Mouse (Mus musculus) midbrain, embryonic 13.5 days (tissue): ENCODE results near the gene Vsx2. TPM values are rescaled to one million over a fixed set of nuclear protein-coding genes. Genes with fewer than 3 reads are reported as not detected.

Experiments
- ATAC-seq: fragments of 200-750 bp; cut with Nextera tagmentation; 2 replicates; pipeline ENCODE4 v1.8.0; 2017; ENCODE audit warnings: mild to moderate bottlenecking, moderate TSS enrichment, moderate library complexity
- H3K27ac ChIP-seq: fragments of 300-500 bp; sonication (generic); 2 replicates; pipeline ENCODE4 v1.5.1; 2015; ENCODE audit warnings: inconsistent platforms, mild to moderate bottlenecking, moderate library complexity
- H3K27me3 ChIP-seq: fragments of 300-500 bp; sonication (generic); 2 replicates; pipeline ENCODE4 v1.6.1; 2015; ENCODE audit warnings: mild to moderate bottlenecking, inconsistent platforms
- H3K36me3 ChIP-seq: fragments of 300-500 bp; sonication (generic); 2 replicates; pipeline ENCODE4 v1.6.1; 2015; ENCODE audit warnings: mild to moderate bottlenecking, inconsistent platforms
- H3K4me1 ChIP-seq: fragments of 300-500 bp; sonication (generic); replicated peaks from 2 replicates; pipeline ENCODE4 v1.6.1; 2015; ENCODE audit warnings: inconsistent platforms
- H3K4me2 ChIP-seq: fragments of 300-500 bp; sonication (generic); replicated peaks from 2 replicates; pipeline ENCODE4 v1.6.1; 2015; ENCODE audit warnings: moderate library complexity, mild to moderate bottlenecking, inconsistent platforms
- H3K4me3 ChIP-seq: fragments of 300-500 bp; sonication (generic); replicated peaks from 2 replicates; pipeline ENCODE4 v1.5.1; 2015; ENCODE audit warnings: mild to moderate bottlenecking, inconsistent platforms
- H3K9ac ChIP-seq: fragments of 300-500 bp; sonication (generic); replicated peaks from 2 replicates; pipeline ENCODE4 v1.6.1; 2015; ENCODE audit warnings: mild to moderate bottlenecking, inconsistent platforms
- H3K9me3 ChIP-seq: fragments of 300-500 bp; sonication (generic); 2 replicates; pipeline ENCODE4 v1.6.1; 2016; ENCODE audit warnings: mild to moderate bottlenecking, inconsistent platforms
- WGBS: fragments of 180-500 bp; shearing (Covaris S2); methylation state at CpG from one replicate; pipeline ENCODE4 v1.1.7; 2015; 5-methylcytosine and 5-hydroxymethylcytosine counted together
- polyA plus RNA-seq: library from polyadenylated mRNA; unstranded; fragments of >200 nt; fragmentation: Nextera tagmentation; extraction: Ambion mirVana; gene quantifications from 2 replicates; pipeline ENCODE4 v1.2.1, GENCODE M21; 2015

The Vsx2 gene
- polyA plus RNA-seq, 1 experiment from 2014 or later: 3.0 TPM

DNA sequence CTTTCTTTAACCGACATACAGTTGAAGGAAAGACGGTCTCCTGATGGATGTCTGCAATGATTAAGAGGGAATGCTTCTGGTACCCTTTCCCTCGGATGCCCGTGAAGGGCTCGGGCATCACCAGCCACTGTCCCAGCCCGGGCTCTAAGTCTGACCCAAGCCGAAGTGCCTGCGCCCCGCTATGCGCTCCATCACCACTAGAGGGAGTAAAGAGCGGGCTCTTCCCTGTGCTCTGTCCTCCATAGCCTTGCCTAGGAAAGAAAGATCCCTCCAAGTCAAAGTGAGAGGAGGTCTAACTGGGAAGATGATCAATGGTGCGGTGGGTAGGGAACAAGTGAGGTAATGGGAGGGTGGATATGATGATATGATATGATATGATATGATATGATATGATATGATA is 23.5 kb upstream of the Vsx2 start:
- no peak overlapping the region for H3K4me2 ChIP-seq
- H3K4me1 ChIP-seq: peaks cover 9% of the 10 kb centered on the region; the same call in 1 of the 2 replicates
- H3K27ac ChIP-seq: no peak overlapping the region
- peak; percentile 90 for ATAC-seq
- no peak overlapping the region for H3K9ac ChIP-seq
- WGBS: 5% methylated on average over 12 of the region's 12 CpGs
- H3K36me3 ChIP-seq: no peaks in the 10 kb centered on the region
- no peaks in the 10 kb centered on the region for H3K9me3 ChIP-seq
- peaks cover 12% of the 10 kb centered on the region; the same call in 1 of the 2 replicates for H3K27me3 ChIP-seq
- no peak overlapping the region for H3K4me3 ChIP-seq

DNA sequence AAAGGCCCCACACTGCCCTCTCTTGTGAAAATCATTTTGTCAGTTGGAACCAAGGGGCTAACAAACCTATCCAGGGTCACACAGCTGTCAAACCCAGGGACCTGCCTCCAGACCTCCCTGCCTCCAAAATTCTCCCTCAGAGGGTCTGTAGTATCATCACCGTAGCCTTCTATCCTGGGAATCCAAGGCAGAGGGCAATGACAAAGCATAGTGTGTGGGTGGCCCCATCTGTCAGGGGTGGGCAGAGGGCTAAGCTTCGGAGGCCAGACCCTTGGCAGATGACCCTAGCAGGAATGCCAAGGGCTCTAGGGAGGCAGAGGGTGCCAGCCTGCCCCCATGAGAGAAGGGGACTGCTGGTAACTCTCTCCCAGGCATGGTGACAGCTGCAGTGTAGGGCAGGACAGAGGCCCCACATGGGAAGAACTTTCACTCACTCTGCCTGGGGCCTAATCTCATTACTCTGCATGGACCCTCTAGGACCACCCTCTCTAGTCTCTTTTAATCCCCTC is 22.9 kb upstream of the Vsx2 start:
- no peak overlapping the region for H3K9ac ChIP-seq
- 0 out of 2 replicates have a peak, but pooled peaks have one; percentile 37 for ATAC-seq
- H3K27me3 ChIP-seq: peaks cover 11% of the 10 kb centered on the region; the same call in 1 of the 2 replicates
- H3K4me1 ChIP-seq: peaks cover 9% of the 10 kb centered on the region; the same call in 1 of the 2 replicates
- H3K4me3 ChIP-seq: no peak overlapping the region
- no peaks in the 10 kb centered on the region for H3K36me3 ChIP-seq
- no peak overlapping the region for H3K27ac ChIP-seq
- H3K9me3 ChIP-seq: no peaks in the 10 kb centered on the region
- WGBS: 41% methylated on average over 2 of the region's 2 CpGs
- no peak overlapping the region for H3K4me2 ChIP-seq

GRCm38 (mm10) chr12:84548251-84548650 is 21.3 kb upstream of the Vsx2 start:
- Histone ChIP-seq H3K4me2 (no peak overlapping the region), H3K4me3 (no peak overlapping the region), H3K9ac (no peak overlapping the region), H3K27ac (no peak overlapping the region), H3K36me3 (no peaks in the 10 kb centered on the region), H3K9me3 (no peaks in the 10 kb centered on the region), H3K27me3 (peaks cover 7% of the 10 kb centered on the region; the same call in 1 of the 2 replicates), H3K4me1 (peaks cover 11% of the 10 kb centered on the region; the same call in 1 of the 2 replicates)
- WGBS: 43% methylated on average over 8 of the region's 8 CpGs
- no peak for ATAC-seq

GRCm38 (mm10) chr12:84555218-84555617 is 14.3 kb upstream of the Vsx2 start:
- Histone ChIP-seq H3K36me3 (no peaks in the 10 kb centered on the region), H3K4me2 (no peak overlapping the region), H3K9ac (no peak overlapping the region), H3K9me3 (no peaks in the 10 kb centered on the region), H3K4me3 (no peak overlapping the region), H3K27me3 (peaks cover 6% of the 10 kb centered on the region; the same call in 1 of the 2 replicates), H3K27ac (no peak overlapping the region), H3K4me1 (peaks cover 7% of the 10 kb centered on the region; the same call in 1 of the 2 replicates)
- no peak for ATAC-seq
- WGBS: 60% methylated on average over 8 of the region's 8 CpGs

DNA sequence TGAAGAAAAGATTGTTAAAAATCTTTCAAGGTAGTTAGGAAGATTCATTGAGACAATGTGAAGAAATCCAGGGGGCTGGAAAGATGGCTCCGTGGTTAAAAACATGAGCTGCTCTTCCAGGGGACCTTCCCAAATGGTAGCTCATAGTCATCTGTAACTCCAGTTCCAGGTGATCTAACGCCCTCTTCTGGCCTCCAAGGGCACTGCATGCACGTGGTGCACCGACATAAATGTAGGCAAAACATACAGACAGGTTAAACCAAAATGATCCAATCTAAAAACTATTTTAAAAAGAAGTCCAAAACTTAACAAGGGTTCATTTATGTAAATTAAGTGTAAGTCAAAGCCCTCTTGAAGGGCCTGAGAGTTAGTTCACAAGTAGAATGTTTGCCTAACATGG is 7.0 kb upstream of the Vsx2 start:
- Histone ChIP-seq H3K27me3 (peaks cover 19% of the 10 kb centered on the region), H3K36me3 (no peaks in the 10 kb centered on the region), H3K4me1 (no peaks in the 10 kb centered on the region), H3K9ac (no peak overlapping the region), H3K4me2 (no peak overlapping the region), H3K27ac (no peak overlapping the region), H3K4me3 (no peak overlapping the region), H3K9me3 (no peaks in the 10 kb centered on the region)
- WGBS: 54% methylated on average over 4 of the region's 4 CpGs
- no peak for ATAC-seq

GRCm38 (mm10) chr12:84567576-84567975 is 2.0 kb upstream of the Vsx2 start:
- H3K36me3 ChIP-seq: no peaks in the 10 kb centered on the region
- no peak overlapping the region for H3K9ac ChIP-seq
- WGBS: 82% methylated on average over 6 of the region's 6 CpGs
- no peak overlapping the region for H3K4me3 ChIP-seq
- peaks cover 18% of the 10 kb centered on the region for H3K4me1 ChIP-seq
- no peak overlapping the region for H3K4me2 ChIP-seq
- H3K9me3 ChIP-seq: no peaks in the 10 kb centered on the region
- no peak for ATAC-seq
- no peak overlapping the region for H3K27ac ChIP-seq
- H3K27me3 ChIP-seq: peaks cover 69% of the 10 kb centered on the region

- 0 out of 2 replicates have a peak, but pooled peaks have one; percentile 37 for ATAC-seq
- Histone ChIP-seq H3K9ac (0 out of 2 replicates have a peak overlapping the region, but pooled peaks have one; percentile 10), H3K27ac (no peak overlapping the region), H3K4me3 (peak overlapping the region; percentile 20), H3K27me3 (peaks cover 91% of the 10 kb centered on the region), H3K4me1 (peaks cover 18% of the 10 kb centered on the region), H3K36me3 (no peaks in the 10 kb centered on the region), H3K9me3 (no peaks in the 10 kb centered on the region), H3K4me2 (peak overlapping the region; percentile 37)
- WGBS: under 1% methylated on average over 37 of the region's 40 CpGs
Measured at GRCm38 (mm10) chr12:84569976-84570693, 573 bp downstream of the Vsx2 start.

DNA sequence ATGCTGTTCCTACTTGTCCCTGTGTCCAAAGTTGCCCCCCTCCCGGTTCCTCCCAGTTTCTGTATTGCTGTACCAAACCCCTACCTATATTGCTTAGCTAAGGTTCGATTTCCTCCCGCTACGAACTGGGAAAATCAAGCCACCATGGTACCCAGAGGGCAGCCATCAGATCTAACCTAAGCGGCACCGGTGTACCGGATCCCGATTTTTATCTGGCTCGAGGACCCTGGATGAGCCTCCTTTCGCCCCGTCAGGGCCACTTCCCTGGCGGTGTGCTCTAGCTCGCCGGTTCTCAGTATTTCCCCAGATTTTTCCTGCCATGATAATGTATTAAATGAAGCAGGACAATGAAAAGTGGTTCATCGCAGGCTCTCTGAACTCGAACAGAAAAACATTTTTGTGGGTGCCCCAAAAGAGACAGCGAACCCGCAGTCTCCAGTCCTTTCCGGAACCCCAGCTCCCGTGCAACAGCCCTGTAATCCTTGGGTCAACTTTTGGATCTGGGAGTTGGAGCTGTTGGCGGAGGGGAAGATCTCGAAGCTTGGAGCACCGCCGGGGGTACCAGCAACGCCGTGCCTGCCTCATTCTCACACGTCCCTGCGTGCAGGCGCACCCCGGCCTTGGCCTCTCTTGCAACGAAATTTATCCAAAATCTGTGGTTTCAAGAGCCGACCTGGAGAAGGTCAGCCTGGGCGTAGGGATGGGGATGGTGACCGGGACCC is 1.3 kb downstream of the Vsx2 start:
- Histone ChIP-seq H3K27ac (no peak overlapping the region), H3K27me3 (peaks cover 98% of the 10 kb centered on the region), H3K9me3 (no peaks in the 10 kb centered on the region), H3K4me1 (peaks cover 18% of the 10 kb centered on the region), H3K36me3 (no peaks in the 10 kb centered on the region), H3K4me2 (no peak overlapping the region; the same call in 1 of the 2 replicates), H3K9ac (no peak overlapping the region), H3K4me3 (peak overlapping the region; percentile 20; the same call in 1 of the 2 replicates)
- no peak for ATAC-seq
- 2% methylated on average over 34 of the region's 34 CpGs for WGBS

- no peak overlapping the region for H3K9ac ChIP-seq
- H3K9me3 ChIP-seq: no peaks in the 10 kb centered on the region
- peak overlapping the region; percentile 2 for H3K4me2 ChIP-seq
- peak overlapping the region; percentile 20 for H3K4me3 ChIP-seq
- peaks cover 18% of the 10 kb centered on the region for H3K4me1 ChIP-seq
- no peaks in the 10 kb centered on the region for H3K36me3 ChIP-seq
- H3K27ac ChIP-seq: no peak overlapping the region
- 1% methylated on average over 43 of the region's 43 CpGs for WGBS
- ATAC-seq: no peak
- H3K27me3 ChIP-seq: peaks cover 98% of the 10 kb centered on the region
Measured at GRCm38 (mm10) chr12:84571466-84572340, 2.1 kb downstream of the Vsx2 start.

DNA sequence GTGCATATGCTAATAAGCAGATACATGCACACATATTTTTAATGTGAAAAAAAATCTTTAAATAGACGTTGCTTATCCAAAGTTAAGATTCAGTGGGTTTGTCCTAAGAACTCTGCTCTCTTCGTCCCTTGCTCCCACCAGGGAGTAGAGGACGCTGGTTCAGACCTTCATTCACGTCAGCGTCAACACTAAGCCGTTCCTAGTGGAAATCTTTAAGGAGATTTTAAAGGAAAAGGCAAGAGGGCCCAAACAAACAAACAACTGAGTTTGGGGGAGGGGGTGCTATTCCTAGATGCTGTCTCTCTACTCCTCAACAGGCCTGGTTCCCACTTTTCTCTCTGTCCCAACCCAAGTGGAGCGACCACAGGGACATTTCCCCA is 2.8 kb downstream of the Vsx2 start:
- H3K4me2 ChIP-seq: 0 out of 2 replicates have a peak overlapping the region, but pooled peaks have one; percentile 2
- H3K4me1 ChIP-seq: peaks cover 18% of the 10 kb centered on the region
- no peak for ATAC-seq
- H3K36me3 ChIP-seq: no peaks in the 10 kb centered on the region
- no peaks in the 10 kb centered on the region for H3K9me3 ChIP-seq
- H3K4me3 ChIP-seq: peak overlapping the region; percentile 20; the same call in 1 of the 2 replicates
- H3K9ac ChIP-seq: no peak overlapping the region
- H3K27me3 ChIP-seq: peaks cover 98% of the 10 kb centered on the region
- H3K27ac ChIP-seq: no peak overlapping the region
- WGBS: 4% methylated on average over 7 of the region's 7 CpGs

- Histone ChIP-seq H3K36me3 (no peaks in the 10 kb centered on the region), H3K4me1 (peaks cover 18% of the 10 kb centered on the region), H3K27me3 (peaks cover 98% of the 10 kb centered on the region), H3K4me2 (no peak overlapping the region), H3K4me3 (no peak overlapping the region), H3K9ac (no peak overlapping the region), H3K9me3 (no peaks in the 10 kb centered on the region), H3K27ac (no peak overlapping the region)
- ATAC-seq: no peak
- WGBS: 9% methylated on average over 7 of the region's 7 CpGs
Measured at GRCm38 (mm10) chr12:84573094-84573493, 3.5 kb downstream of the Vsx2 start.
